Mouse (Mus musculus): ENCODE results near the gene Rbbp5.

GRCm38 (mm10) chr1:132479438-132479837 is 2.3 kb downstream of the Rbbp5 start:
- TF ChIP-seq EP300 (optimal IDR thresholded peaks at IDR 0.05): no peak
- TF ChIP-seq CTCF (IDR thresholded peaks at IDR 0.05; ENCODE audit: low read depth): no peak
